Mouse (Mus musculus): ENCODE measurements around the gene Lama5. TPM values are rescaled to one million over a fixed set of nuclear protein-coding genes. Genes with fewer than 3 reads are reported as not detected.
"Not testable (repeated sequence)": the region's sequence is repeated elsewhere in the genome, so short reads cannot be mapped to it uniquely, and the experiment has no call there.

Lama5 gene
- polyA plus RNA-seq, 1 experiment, result 144 TPM

GRCm38 (mm10) chr2:180197323-180198037 lies 28.2 kb downstream of the Lama5 start:
- no peak for DNase-seq (ENCODE audit: low spot score)

DNA sequence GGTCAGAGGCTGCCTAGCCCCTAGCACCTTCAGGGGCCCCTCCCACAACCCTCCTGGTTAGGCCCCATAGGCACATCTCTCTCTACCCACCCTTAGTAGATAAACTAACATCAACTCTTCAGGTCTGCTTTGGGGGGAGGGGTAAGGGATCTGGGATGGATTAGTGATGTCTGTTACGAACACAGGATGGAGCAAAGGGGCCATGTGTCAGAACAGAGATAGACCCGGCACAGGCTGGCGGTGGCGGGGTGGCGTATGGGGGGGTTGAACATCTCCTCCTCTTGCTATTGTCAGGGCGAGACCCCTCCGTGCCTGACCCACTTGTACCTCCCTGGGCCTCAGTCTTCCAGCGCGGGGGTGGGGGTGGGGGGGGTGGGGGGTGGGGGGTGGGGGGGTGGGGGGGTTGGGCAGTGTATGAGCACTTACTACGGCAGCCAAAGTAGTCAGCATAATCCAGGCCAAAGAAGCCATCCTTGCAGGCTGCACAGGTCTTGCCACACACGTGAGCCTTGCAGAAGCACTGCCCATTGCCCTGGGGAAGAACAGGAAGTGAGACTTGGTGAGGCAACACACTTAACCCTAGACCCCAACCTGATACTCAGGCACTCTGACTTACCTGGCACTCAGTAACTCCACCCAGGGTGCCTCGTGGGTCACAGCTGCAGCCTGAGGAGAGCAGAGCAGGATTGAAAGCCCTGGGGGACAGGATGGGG lies 28.9 kb downstream of the Lama5 start:
- no peak for DNase-seq (ENCODE audit: low spot score)

DNA sequence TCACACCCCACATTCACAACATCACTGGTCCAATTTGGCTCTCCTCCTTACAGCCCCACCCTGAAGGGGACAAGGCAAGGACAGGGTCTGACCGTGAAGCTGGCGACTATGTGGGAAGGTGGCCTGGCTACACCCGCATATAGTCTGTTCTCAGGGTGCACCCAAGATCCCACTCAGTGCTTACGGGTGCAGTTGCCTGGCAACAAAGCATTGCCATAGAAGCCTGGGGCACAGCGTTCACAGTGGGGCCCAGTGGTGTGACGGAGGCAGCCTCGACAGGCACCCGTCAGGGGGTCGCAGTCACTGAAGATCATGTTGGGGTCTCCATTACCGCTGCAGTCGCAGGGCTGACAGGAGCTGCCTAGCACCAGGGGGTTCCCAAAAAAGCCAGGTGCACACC lies 38.3 kb downstream of the Lama5 start:
- no peak for DNase-seq (ENCODE audit: low spot score)

DNA sequence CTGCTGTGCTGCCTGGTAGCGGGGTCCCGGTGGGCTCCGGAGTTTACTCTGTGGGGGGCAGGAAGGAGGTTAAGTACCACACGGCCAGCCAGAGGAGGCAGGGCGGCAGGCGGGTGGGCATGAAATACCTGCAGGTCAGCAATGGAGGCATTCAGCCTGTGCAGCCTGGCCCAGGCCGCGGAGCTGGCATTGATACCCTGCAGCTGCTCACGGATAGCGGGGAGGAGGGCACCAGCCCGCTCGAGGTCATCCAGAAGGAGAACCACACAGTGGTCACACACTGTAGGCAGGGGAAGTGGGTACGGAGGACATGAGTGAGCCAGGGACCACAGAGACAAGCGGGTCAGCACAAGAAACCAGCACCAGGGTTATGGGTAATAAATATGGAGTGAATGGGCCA lies 40.0 kb downstream of the Lama5 start:
- no peak for DNase-seq (ENCODE audit: low spot score)

- DNase-seq (ENCODE audit: low spot score), result no peak
Measured at GRCm38 (mm10) chr2:180184752-180185109, 40.9 kb downstream of the Lama5 start.

DNA sequence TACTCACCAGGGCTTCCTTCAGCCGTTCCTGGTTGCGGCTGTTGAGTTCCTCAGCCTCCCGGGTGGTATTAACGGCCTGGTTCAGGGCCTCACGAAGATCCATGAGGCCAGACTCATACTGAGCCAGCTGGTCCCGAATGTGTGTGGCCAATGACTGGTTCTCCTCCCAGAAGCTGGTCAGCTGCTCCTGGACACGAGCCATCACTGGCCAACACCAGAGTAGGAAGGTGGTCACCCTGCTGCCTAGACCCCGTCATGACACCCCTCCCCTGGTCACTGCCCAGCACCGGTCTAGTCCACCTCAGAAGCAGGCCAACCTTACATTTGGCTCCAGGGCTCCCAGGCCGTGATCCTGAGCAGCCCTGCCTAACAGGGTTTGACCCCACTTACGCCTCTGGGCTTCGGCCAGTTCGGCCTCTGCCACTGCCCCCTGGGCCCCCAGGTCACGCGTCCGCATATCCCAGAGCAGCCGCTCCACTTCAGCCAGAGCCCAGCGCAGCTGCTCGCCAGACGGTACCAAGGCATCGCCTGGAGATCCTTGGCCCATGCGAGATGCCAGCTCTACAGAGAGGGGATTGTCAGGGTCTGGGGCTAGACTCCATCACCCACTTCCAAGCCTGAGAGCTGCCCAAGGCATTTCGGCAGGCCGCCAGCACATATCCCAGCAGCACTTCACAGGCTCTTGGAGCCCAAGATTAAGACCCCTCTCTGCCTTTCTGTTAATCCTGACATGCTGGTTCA lies 41.5 kb downstream of the Lama5 start:
- DNase-seq (ENCODE audit: low spot score), result no peak

- DNase-seq (ENCODE audit: low spot score), result no peak
Measured at GRCm38 (mm10) chr2:180181542-180181941, 44.1 kb downstream of the Lama5 start.

- no peak for DNase-seq (ENCODE audit: low spot score)
Measured at GRCm38 (mm10) chr2:180175725-180176124, 49.9 kb downstream of the Lama5 start.

DNA sequence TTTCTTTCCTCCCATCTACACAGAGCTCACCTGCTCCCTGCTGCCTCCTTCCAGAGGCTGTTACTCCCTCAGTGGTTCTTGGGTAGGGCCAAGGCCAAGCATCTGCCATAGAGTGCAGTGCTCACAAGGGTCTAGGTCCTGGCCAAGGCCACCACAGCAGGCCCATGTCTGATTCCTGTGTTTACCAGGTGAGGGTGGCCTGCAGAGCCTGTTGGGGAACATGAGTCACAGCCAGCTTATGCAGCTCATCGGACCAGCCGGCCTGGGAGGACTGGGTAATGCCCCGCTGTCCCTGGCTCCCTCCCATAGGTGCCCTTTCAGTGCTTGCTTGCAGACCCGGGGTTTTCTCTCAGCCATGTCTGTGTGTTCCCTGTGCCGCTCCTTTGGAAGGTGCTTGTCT lies 51.5 kb downstream of the Lama5 start:
- no peak for DNase-seq (ENCODE audit: low spot score)

GRCm38 (mm10) chr2:180173711-180174110 lies 51.9 kb downstream of the Lama5 start:
- not testable (repeated sequence) for DNase-seq (ENCODE audit: low spot score)

DNA sequence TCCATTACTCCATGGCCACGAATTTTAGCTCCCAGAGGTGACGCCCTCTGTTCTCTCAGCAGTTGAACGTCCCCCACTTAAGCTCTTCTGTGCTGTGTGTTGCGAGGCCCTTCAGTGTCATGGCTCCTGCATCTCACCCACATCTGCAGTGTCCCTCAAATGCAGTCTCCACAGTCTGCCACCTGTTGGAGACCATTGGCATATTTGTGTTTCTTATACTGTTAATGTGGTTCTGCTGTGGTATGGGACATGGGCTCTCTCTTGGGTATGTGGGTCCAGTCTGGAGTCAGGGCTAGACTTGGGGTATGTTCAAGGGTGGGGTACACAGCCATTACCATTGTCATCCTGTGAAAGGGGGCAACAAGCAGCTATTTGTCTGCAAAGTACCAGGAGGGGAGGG lies 52.5 kb downstream of the Lama5 start:
- DNase-seq (ENCODE audit: low spot score), result no peak

- no peak for DNase-seq (ENCODE audit: low spot score)
Measured at GRCm38 (mm10) chr2:180172152-180172551, 53.5 kb downstream of the Lama5 start.

DNA sequence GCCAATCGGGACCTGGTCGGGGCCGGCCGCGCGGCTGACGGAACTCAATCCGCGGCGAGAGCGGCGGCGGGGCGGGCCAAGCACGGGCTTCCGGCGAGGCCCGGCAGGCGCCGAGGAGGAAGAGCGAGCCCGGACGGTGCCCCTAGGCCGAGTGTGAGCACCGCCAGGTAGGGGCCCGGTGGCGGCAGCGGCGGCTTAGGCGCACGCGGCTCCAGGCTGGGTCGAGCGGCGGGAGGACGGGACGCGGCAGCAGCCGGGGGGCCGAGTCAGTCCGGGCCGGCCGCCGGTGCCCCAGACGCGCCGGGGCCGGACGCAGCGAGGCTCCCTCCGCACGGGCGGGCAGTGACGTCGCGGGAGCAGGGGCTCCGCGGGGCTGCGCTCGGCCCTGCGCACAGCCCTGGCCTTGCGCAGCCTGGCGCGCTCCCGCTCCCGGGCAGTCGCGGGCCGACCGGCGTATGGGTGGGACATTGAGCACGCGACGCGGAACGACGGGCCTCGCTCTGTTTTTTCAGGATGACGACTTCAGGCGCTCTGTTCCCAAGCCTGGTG lies 54.1 kb downstream of the Lama5 start:
- no peak for DNase-seq (ENCODE audit: low spot score)

GRCm38 (mm10) chr2:180170806-180171521 lies 54.7 kb downstream of the Lama5 start, which contains the start of gene Adrm1:
TSS of gene Adrm1 (plus strand) at chr2:180171485.
- DNase-seq (ENCODE audit: low spot score), result peak; percentile 98

DNA sequence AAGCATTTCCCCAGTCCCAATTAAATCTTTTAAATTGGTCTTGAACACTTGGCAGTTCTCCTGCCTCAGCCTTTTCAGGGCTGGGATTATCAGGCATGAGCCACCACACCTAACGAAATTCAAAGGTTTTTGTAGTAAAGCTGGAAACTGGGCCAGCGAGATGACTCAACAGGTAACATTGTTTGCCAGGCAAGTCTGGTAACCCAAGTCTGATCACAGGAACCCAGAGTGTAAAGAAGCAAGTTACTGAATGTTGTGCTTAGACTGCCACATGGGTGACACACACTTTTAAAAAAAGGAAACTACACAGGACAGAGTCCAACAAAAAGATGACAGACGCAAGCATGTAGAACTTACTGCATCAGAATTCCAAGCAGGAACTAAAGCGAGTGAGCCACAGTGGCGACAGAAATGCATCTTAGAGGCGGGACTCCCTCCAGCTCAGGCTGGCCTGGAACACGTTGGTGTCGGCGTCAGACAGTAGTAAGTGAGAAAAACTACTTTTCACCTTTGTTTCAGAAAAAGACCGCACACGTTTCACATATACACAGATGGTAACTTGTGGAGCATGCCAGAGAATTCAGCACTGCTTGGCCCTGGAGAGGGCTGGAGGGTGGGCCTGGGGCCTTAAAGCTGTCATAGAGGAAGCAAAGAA lies 55.4 kb downstream of the Lama5 start:
- no peak for DNase-seq (ENCODE audit: low spot score)

DNA sequence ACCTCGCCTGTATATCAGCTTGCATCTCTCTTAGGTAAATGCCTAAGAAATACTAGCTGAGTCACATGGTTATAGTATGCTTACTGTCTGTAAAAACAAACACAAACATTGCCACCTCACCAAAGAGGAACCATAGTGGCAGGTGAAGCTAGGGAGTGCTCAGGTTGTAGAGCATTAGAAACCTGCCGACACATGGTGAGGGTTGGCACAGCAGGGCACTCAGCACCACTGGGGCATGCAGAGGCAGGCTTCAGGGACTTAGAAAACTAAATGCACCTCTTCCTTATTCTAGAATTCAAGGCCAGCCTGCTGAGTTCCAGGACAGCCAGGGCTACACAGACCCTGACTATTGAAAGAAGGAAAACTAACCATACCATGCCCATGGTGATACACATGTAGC lies 58.8 kb downstream of the Lama5 start:
- no peak for DNase-seq (ENCODE audit: low spot score)

DNA sequence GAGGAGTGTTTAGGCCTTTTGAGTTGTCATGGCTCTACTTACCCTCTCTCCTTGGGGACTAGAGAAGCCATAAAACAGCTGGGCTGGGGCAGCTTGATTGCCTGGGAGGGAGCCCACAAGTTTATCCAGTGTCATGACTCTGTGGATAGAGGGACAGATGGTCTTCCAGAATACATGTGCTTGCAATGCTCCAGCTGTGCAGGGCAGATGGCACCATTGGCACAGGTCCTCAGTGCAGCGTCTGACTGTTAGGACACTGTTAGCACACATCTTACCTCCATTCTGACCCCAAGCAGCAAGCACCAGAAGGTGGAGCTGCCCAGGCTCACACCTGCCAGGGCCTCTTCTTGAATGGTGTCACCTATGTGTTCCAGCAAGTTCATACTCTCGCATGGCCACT lies 59.8 kb downstream of the Lama5 start:
- DNase-seq (ENCODE audit: low spot score), result no peak

GRCm38 (mm10) chr2:180158627-180159026 lies 67.0 kb downstream of the Lama5 start:
- no peak for DNase-seq (ENCODE audit: low spot score)

GRCm38 (mm10) chr2:180154796-180155195 lies 70.9 kb downstream of the Lama5 start:
- no peak for DNase-seq (ENCODE audit: low spot score)

DNA sequence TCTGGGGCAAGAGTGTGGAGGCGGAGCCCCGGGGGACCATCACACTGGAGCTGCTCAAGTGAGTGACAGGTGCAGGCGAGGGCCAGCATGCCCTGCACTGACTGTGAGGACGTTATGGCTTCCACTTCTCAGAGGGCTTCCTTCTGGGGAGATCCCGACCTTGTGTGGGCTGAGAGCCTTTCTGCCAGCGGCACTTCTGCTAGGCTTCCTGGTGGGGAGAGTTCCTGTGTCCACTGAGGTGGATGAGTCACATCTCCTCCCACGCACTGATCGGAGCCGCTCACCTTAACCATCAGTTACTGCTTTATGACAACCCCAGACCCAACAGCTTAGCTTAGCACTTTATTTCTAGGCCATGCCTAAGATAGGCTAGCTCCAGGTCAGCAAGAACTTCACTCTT lies 77.1 kb downstream of the Lama5 start:
- no peak for DNase-seq (ENCODE audit: low spot score)

DNA sequence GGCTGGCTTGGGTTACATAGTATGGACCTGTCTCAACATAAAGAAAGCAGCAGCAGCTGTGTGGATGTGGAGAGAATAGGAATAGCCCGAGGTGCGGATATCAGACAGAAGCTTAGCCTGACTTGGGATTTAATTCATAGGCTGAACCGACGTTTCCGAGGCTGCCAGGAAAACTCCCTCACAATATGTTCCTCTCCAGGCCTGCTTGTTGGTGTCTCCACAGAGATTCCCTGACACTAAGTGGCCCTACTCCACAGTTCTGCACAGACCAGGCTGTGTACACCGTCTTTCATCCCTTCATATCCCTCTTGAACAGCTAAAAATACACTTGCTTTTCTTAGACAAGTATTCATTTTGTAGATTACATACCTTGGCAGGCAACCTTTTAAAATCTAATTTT lies 78.3 kb downstream of the Lama5 start:
- DNase-seq (ENCODE audit: low spot score), result no peak

Data from urinary bladder, adult 2 months (tissue).